Mouse (Mus musculus) heart, adult 2 months (tissue): Measurements from ENCODE around the gene Cmss1.

Source experiments
- CTCF ChIP-seq: fragments of 200-600 bp; IDR thresholded peaks from 2 replicates; pipeline ENCODE4 v1.8.1; 2022; ENCODE audit warnings: antibody characterized with exemption, mild to moderate bottlenecking, moderate library complexity
- POLR2A ChIP-seq: fragments of 200-500 bp; IDR thresholded peaks from 2 replicates; pipeline ENCODE4 v1.6.1; 2011; ENCODE audit warnings: mild to moderate bottlenecking, low read depth, low read length, control low read depth; ENCODE audit not compliant: insufficient read depth

DNA sequence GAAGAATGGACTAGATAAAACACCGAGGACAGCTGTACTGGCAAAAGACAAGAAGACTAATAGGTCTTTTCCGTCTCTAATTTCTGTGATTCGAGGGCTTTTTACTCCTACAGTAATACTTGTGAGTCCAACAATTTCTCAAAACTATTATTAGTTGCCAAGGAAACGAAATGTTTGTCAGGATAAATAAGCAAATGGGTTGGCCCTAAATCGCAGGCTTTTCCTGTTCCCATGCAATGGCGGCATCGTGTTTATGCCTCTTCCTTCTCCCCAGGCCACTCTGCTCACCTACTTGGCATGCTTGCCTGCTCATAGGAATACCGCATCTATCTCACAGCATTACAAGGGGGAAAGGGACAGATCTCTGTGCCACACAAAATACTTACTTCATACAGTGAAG lies 62.2 kb downstream of the Cmss1 start:
- TF ChIP-seq CTCF = no peak
- TF ChIP-seq POLR2A = no peak
